Mouse (Mus musculus) regulatory T cell (primary cell): ENCODE measurements at regions not wholly inside any gene's neighbourhood (a gene's known extent, or its start where the extent isn't known, plus 50 kb on each side); places are given as distances from the start of the nearest gene placed in this dataset.

Experiments
- in situ Hi-C: fragments of 300-600 bp; cut with MboI, MseI; formaldehyde crosslinking; loops from one replicate; pipeline ENCODE4 v1.15.1; 2025; ENCODE audit warnings: high pct_unique_total_duplicates

DNA sequence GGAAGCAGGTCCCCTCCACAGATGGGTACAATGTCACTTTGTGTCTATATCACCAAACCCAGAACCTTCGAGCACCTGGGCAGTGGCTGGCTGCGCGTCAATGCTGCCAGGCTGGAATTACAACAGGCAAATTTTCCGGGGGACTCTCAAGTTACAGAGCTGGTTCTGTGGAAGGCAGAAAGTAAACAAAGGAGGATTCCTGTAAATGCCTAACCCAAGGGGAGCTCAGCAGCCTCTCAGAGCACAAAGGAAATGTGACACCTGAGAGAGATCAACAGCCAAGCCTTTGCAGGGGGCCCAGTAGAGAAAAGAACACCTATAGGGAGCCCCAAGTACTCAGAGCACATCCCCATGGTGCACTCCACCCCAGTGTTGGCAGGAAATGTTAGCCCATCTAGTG is 70.7 kb downstream of the Setd4 start:
- in situ Hi-C loops, result no loop called here

DNA sequence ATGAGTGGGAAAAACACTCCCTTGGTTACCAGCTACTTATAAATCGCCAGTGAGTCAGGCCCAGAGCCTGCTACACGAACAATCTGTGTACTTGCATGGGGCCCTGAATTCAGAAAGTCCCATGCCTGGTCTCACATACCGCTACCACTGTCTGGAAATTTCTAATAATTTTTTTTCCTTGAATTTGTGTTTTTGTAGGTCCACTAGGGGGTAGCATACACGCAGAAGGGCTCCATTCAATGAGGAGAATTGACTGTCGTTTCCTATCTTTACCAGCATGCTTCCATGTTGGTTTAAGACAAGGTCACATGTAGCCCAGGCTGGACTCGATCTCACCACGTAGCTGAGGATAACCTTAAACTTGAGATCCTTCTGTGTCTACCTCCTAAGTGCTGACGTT is 71.9 kb downstream of the Setd4 start:
- in situ Hi-C loops, result no loop called here

DNA sequence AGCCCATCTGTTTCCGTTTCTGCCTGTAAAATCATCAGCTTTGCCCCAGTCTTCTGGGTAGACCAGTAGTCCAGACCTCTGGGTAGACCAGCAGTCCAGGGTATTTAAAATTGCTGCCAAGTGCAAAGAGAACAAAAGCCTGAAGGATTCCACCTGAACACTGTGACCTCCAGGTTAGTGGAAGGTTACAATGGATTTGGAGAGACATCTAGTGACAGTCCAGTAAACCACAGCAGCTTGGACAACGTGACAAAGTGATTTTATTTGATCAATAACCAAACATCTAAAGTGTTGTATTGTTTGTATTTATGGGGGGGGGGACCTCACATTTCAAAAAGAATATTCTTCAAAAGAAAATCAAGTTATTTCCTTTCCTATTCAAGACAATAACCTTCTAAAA is 81.4 kb downstream of the Setd4 start:
- in situ Hi-C loops, result no loop called here

DNA sequence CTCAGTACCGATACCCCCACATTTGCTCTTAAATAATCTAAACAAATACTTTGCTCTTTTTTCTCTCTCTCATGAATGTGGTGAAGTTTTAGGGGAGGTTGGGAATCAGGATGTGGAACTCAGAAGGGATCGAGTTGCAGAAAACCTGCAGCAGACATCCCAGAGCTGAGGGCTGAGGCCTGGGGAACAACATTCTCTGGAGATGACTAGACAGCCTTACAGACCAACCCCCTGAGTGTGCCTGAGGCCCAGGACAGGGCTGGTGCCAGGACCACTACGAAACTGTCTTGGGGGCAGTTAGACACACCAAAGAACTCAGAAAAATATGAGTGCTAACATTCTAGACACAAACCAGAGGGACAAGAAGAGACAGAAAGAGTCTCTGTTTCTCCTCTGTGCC is 83.4 kb downstream of the Setd4 start:
- in situ Hi-C loops, result no loop called here

DNA sequence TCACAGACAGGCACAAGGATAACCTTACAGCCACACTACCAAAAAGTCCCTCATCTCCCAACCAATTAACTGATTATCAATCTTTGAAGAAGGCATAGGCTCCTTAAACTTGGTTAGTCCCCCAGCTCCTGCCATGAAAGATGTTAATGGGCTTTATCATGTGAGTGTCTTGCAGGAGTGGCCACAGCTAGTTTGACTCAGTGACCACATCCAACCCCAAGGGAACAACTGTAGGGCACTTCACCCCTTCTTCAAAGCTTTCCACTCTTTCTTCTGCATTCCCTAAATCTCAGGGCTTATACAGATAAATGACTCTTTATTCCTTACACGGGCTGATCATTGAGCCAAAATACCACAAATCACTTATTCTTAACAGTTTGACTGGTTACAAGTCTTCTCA is 85.2 kb downstream of the Setd4 start:
- in situ Hi-C loops, result no loop called here

DNA sequence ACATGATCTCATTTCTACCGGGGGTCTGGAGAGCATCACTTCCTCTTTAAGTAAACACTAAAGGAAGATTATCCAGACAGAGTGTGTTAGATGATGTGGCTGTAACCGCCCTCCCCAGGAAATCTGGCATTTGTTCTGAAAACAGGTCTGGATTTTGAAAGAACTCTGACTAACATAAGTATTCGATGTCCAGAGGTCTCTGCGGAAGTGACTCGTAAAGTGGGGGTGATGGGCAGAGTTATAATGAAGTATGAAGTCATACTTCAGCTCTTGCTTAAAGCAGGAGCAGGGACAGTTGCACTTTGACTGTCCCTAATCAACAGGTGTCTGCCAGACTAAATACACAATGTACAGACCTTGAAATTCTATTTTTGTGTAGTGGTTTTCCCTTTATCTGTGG is 87.1 kb downstream of the Setd4 start:
- in situ Hi-C loops, result no loop called here

DNA sequence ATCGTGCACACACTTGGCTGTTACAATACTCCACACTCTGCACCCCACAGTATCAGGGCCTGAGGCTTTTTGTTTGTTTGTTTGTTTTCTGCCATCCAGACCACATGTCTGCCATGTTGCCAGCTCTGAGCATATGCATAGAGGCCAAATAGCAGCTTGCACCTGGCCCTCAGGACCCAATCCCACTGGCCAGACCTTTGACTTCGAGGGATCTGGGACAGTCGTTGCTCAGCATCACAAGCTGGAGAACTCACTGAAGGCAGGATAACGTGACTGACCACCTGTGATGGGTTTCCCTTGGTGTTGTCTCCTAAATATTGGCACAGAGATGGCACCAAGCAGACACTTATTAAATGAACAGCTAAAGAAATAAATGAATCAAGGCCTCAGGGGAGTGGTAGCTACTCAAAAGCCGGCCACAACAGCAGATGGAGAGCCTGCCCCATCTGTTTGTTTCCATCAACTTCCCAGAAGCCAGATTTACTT is 88.4 kb downstream of the Setd4 start:
- in situ Hi-C loops, result no loop called here

DNA sequence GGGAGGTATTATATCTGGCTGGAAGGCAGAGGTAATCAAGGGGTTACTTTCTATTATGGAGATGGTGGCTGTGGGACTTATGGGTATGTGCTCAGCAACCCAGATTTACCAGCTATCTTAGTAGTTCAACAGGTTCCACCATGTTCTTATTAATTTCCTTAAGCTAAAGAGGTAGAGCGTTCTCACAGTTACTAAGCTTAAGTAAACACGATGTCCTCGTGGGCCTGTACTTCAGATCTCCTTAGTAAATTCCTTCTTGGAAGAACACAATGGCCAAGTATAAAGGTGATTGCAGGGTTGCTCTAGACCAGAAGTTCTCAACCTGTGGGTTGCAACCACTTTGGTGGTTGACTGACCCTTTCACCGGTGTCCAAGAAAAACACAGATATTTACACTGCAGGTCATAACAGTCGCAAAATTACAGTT is 90.2 kb downstream of the Setd4 start:
- in situ Hi-C loops, result no loop called here

DNA sequence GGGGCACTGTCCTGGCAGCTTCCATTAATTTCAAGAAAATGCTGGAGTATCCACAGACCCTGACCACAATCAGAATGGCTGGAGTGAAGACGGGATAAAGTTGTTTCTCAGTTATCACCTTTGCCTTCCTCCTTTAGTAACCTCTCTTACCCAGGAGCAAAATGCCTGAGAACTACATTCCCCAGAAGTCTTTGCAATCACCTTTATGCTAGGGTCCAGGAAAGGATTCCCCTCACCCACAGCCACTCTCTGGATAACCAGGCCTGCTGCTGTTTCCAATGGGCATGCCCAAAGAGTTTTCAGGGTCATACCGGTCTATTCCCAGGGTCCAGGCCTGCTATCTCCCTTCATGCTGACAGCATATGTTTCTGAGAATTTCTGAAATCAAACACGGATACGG is 91.9 kb downstream of the Setd4 start:
- in situ Hi-C loops, result no loop called here

DNA sequence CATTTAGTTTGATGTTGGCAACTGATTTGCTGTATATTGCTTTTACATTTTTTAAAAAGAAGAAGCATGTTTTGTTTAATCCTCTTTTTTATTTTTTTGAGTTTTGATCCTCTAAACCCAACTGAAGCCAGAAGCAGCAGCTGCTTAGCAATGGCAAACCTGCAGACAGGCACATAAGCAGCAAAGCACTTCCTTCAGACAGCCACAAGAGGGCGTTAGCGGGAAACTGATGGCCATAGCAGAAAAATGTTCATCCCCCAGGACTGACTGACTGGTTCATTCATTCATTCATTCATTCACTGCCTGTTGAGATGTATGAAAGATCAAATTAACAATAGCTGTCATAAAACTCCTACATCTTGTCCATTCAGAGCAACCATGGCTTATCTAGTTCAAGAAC is 92.3 kb downstream of the Setd4 start:
- in situ Hi-C loops, result no loop called here

DNA sequence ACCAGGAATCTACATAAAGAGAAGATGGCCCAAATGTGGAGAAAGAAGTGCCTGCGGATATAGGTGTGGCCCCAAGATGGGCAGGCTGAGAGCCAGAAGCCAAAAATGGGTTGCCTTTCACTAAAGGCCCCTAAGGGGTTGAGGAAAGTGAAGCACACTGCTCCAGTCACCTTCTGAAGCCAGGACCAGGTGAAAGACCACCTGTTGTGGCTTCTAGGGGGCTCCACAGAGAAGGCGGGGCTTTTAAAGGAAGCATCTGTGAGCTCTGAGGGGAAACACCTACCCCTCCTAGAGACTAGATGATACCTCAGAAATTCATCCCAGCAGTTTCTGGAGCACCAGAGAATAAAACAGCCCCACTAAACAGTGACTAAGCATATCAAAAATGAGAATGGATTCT is 105.1 kb downstream of the Setd4 start:
- in situ Hi-C loops, result no loop called here

DNA sequence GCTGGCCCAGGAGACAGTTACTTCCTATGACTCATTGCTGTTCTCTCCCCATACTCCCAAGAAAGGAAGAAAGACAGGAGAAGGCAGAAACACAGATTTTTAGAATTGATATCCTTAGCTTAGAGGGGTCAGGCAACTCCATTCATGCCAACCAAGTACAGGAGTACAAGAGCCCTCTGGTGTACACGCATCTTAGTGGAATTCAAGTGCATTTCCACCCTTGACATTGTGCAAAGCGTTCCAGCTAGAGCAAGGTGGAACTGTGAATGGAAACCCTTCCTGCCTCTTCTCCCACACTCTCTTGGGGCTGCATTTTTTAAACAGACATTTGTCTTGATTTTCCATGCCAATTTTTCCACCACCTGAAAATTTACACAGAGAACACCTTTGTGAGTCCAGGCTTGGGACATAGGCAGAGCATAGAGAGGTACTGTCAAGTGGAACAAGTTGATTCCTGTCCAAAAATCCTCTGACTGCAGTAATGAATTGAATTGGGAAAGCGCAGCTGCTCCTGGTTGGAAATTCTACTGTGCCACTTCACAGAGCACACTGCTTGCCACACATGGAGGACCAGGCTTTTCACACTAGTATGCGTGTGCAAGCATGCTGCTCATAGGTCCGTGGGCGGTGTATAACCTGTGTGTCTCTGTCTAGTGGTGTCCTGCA is 110.4 kb downstream of the Setd4 start:
- in situ Hi-C loops, result no loop called here

DNA sequence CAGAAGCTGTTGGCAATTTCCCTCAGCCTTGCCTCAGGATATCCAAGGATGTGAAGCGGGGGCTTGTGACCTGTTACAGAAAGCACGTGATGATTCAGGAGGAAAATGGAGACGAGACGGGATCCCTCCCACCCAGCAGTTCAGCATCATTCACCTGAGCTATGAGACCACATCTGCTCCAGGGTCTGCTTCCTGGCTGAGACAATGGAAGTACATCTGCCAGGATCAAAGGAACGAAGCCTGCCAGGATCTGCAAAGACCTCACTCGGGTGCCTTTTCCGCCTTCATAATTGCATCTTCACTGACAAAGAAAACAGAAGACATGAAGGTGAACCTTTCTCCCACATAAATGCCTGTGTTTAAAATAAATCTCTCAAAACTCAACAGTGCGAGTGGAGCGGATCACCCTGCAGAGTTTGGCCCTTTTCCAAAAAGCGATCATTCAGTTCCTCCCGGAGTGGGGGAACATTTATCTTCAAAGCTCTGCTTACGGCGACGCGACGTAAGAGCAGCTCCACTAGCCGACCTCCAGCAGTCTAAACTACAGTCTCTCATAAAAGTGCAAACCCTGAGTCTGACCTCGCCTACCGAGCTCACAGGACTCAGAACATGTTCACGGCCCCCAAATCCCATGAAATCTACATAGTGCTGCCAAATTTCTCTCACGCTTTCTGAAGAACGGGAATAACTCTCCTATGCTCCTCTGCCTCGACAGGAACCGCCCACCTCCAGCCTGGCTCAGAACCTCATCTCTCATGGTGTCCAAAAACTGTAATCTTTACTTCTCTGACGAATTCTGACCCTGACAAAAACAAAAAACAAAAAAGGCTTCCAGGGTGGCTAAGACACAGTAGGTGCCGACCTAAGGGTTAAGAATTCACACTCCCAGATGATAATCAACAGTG is 117.0 kb downstream of the Setd4 start:
- in situ Hi-C loops, result no loop called here

DNA sequence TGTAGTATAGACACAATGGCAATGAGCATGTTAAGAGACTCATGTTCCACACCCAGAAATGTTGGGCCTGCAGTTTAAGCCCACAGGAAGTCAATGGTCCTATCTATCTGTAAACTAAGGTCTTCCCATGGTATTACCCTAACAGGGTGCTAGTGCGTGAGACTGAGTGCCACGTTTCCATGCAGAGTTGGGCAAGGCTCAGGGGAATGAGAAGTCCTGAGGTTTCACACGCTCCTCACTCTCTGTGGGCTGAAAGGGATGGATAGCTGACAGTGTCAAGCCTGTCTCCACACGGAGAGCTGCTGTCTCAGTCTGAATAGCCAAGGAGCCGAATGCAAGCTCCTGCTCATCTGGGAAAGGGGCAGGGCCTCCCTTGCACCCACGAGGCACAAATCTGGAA is 133.9 kb downstream of the Setd4 start:
- in situ Hi-C loops, result no loop called here

DNA sequence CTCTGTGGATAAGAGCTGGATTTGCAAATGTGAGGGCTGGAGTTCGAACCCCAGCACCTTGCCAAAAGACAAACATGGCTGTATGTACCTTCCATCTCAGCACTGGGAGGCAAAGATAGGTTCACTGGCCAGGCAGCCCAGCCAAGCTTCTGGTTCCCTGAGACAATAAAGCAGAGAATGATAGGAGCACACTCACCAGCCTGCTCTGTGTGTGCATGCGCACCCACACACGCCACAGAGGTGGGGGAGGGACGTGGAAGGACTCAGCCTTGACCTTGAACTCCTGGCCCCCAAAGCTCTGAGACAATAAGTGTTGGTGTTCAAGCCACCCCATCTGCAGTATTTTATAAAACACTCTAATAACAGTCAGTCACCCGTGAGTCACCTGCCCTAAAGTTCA is 138.1 kb downstream of the Setd4 start:
- in situ Hi-C loops, result no loop called here

DNA sequence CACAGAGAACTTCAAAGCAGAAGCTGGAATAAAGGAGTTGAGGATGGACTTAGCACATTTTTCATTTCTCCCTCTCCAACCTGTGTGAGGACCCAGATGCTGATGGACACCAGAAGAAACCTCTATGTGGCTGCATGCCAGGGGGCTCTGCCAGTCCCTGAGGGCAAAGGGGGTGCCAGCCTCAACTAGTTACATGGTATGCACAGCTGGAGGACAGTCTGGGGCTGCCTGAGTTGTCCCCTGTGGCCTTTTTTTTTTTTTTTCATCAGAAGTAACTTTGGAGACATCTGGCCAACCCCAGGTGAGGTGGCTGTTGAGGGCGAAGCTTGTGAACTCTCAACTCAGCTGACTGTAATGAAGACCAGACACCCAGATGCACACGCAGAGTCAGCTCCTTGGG is 139.0 kb downstream of the Setd4 start:
- in situ Hi-C loops, result no loop called here

DNA sequence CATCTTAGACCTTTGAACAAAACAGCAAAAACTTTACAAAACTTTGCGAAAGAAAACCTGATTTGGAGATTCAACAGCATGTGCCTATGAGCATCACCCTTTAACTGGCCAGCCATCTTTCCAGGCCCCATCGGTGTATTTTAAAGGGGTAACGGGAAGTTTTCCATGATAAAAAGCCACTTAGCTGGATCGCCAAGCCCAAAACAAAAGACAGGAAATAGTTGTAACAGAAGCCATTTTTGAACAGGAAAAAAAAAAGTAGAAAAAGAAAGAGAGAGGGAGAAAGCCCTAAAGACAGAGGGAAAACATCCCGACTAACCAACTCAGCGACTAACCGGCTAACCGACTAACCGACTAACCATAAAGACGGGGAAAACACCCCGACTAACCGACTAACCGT is 140.5 kb downstream of the Setd4 start:
- in situ Hi-C loops, result no loop called here

DNA sequence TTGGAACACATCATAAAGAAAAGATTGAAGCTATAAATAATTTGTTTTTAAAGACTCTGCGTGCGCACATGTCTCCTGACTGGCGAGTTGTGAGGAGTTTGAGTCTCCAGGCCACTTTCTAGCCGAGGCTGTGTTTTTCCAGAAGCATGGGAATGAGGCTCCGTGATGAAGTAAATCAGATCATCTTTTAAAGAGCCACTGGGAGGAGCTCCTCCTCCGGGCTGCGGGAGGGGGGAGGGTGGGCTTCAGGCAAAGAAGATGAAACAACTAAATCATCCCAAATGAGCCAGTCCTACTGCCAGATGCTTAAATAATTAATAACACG is 141.6 kb downstream of the Setd4 start:
- in situ Hi-C loops, result no loop called here

DNA sequence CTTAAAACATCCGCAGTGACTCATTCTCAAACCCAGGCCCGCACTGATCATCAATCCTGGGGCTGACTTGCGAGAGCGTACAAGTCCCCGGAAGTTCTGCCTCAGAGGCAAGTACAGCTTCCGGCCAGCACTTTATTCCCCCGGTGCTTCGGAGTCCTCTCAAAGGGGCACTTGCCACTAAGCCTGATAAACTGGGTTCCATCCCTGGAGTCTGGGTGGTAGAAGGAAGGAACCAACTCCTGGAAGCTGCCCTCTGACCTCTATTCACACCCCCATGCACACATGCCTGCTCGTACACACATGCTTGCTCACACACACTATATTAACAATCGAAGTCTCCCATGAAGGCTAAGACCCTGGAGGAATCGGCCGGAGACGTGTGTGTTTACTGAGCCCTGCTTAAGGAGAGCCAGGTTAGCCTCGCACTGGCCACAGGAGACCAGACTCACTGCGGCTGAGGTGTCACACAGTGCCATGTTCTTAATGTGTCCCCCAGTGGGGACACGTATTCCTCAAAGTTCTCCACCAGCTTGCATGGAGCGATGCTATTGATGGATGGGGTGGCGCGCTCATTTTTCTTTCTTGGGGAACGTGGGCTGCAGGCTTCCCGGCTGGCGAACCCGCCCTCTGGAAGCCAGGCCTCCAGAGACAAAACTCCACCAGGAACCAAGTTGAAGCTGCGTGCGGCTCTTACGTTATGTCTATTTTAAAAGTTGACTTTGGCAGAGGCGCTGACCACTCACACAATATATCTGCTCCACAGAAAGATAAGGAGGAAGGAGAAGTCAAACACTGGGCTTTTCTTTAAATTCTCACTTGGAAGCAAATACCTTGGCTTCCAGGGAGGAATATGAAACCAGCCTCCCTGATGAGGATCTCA is 142.2 kb downstream of the Setd4 start:
- in situ Hi-C loops, result no loop called here

DNA sequence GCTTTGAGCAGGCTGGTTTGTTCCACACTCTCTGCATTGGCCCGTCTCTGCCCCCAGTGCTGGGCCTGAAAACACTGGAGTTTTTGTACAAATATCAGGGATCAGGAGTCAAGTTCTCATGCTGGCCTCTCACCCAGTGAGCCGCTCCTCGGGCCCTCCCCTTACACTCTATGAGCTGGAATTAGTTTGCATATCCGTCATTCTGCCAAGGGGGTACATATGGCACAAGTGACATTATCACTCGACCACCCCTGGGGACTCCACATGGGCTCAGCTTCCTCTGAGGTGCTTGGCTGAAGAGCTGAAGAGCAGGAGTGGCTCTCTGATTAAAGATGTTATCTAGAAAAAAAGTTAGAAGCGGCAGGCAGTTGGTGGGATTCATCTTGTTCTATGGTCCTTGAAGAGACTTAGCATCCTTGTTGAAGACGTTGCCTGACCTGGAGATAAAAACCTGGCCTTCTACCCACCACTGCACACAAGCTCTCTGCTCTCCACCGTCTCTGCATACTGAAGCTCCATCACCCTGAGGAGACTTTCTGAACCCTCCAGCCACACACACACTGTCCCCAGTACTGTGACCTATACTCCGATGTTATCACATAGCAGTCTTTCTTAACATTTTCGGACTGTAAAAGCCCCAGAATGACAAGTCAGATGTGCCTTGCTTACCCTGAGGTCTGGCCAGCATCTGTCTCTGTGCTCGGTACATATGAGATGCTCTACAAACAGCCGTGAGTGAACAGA is 144.2 kb downstream of the Setd4 start:
- in situ Hi-C loops, result no loop called here
